Mouse (Mus musculus): ENCODE measurements at regions not wholly inside any gene's neighbourhood (a gene's known extent, or its start where the extent isn't known, plus 50 kb on each side); places are given as distances from the start of the nearest gene placed in this dataset.

DNA sequence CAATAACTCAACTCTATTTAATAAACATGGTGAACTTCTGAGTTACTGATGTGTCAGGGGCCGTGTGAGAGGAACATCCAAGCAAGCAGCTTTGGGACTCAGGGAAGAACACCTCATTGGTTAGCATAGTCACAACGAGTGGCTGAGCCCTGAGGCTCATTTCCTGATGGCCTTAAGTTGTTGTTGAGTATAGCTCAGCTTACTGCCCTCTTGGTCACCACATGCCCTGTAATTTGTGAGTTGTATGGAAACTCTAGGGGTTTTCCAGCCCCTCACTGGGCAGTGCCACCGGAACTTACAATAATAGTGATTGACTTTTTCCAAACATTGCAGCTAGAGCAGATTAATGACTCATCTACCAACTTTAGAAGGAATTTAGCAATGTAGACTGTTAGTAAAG is 173.4 kb downstream of the 1700129C05Rik start:
- 60% methylated on average over 3 of the region's 3 CpGs for WGBS

DNA sequence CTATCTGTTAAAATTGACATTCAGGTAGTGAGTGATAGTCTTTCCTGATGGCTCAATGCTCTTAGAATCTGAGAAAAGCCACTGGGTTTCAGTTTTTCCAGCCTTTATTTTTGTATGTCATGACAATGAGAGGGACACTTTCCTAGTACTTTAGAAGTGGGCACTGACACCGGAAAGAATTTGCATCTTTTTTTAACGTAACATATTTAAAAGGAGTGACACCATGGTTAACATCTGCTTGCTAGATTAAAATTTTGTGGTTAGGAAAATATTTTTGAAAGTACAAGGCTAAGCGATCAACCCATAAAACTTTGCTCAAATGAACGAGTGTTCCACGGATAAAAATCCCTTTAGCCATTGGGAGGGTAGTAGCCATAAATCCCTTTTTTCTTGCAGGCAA is 174.7 kb downstream of the 1700129C05Rik start:
- Histone ChIP-seq H3K27me3 (ENCODE audit: control insufficient read depth, insufficient read depth, low read length) (no peaks in the 10 kb centered on the region), H3K4me3 (ENCODE audit: extremely low read depth, insufficient read depth, insufficient read length) (no peak overlapping the region), H3K36me3 (ENCODE audit: control insufficient read depth, insufficient read depth, low read length) (no peaks in the 10 kb centered on the region), H3K27ac (ENCODE audit: insufficient read depth, low read length) (no peak overlapping the region), H3K4me1 (ENCODE audit: control insufficient read depth, insufficient read depth, insufficient read length) (no peaks in the 10 kb centered on the region)
- WGBS: 88% methylated on average over 5 of the region's 5 CpGs
- DNase-seq (ENCODE audit: low read depth in 1 of 2, low spot score in 2 of 2): no peak
- TF ChIP-seq POLR2A (IDR thresholded peaks at IDR 0.05; ENCODE audit: low read depth, low read length) (no peak), CTCF (IDR thresholded peaks at IDR 0.05; ENCODE audit: extremely low read depth, insufficient read depth, insufficient read length, insufficient replicate concordance) (no peak)

More for the DNA sequence above, 173.4 kb downstream of the 1700129C05Rik start:
- no peak overlapping the region for H3K27ac ChIP-seq (ENCODE audit: insufficient read depth, low read length)
- no peaks in the 10 kb centered on the region for H3K27me3 ChIP-seq (ENCODE audit: control insufficient read depth, insufficient read depth, low read length)
- no peak overlapping the region for H3K4me3 ChIP-seq (ENCODE audit: extremely low read depth, insufficient read depth, insufficient read length)
- TF ChIP-seq POLR2A (IDR thresholded peaks at IDR 0.05; ENCODE audit: low read depth, low read length): no peak
- no peak for TF ChIP-seq CTCF (IDR thresholded peaks at IDR 0.05; ENCODE audit: extremely low read depth, insufficient read depth, insufficient read length, insufficient replicate concordance)
- H3K36me3 ChIP-seq (ENCODE audit: control insufficient read depth, insufficient read depth, low read length): no peaks in the 10 kb centered on the region
- no peaks in the 10 kb centered on the region for H3K4me1 ChIP-seq (ENCODE audit: control insufficient read depth, insufficient read depth, insufficient read length)
- no peak for DNase-seq (ENCODE audit: low read depth in 1 of 2, low spot score in 2 of 2)

DNA sequence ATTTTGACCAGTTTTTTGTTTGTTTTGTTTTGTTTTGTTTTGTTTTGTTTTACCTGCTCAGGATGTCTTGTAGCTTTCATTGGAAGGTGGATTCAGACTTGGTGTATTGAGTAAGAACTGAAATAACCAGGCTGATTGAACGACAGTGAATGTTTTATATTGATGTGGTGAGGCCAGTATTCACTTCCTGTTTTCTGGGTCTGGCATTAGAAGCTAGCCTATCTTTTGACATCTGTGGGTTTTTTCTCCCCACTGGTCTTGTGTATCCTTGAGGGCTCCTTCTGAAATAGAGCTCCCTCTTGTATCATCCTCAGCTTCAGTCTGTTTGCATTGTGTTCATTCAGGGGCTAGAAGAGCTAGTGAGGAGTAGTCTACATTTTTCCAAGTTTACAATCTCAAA is 175.5 kb downstream of the 1700129C05Rik start:
- H3K36me3 ChIP-seq (ENCODE audit: control insufficient read depth, insufficient read depth, low read length): no peaks in the 10 kb centered on the region
- H3K27me3 ChIP-seq (ENCODE audit: control insufficient read depth, insufficient read depth, low read length): no peaks in the 10 kb centered on the region
- no peak for TF ChIP-seq POLR2A (IDR thresholded peaks at IDR 0.05; ENCODE audit: low read depth, low read length)
- TF ChIP-seq CTCF (IDR thresholded peaks at IDR 0.05; ENCODE audit: extremely low read depth, insufficient read depth, insufficient read length, insufficient replicate concordance): no peak
- no peak for DNase-seq (ENCODE audit: low read depth in 1 of 2, low spot score in 2 of 2)
- H3K4me1 ChIP-seq (ENCODE audit: control insufficient read depth, insufficient read depth, insufficient read length): no peaks in the 10 kb centered on the region
- whole genome bisulfite sequencing: 2% methylated on average over 1 of the region's 1 CpGs
- H3K27ac ChIP-seq (ENCODE audit: insufficient read depth, low read length): no peak overlapping the region
- H3K4me3 ChIP-seq (ENCODE audit: extremely low read depth, insufficient read depth, insufficient read length): no peak overlapping the region

DNA sequence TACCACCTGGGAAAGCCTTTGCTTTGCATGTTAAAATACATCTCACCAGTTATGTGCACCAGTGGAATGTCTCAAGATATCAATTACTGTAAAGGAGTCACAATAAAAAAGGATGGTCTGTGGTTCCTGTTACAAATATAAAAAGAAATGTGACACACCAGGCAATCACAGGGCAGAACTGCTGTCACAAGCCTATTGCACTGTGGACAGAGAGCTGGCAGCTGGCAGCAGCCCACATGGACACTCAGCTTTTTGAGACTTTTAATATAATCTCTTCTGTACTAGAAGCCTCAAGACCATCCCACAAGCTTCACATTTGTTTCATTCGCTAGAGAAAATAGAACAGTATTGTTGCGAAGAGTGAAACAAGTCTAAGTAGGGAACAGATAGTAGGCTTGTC is 197.7 kb downstream of the 1700129C05Rik start:
- H3K36me3 ChIP-seq (ENCODE audit: control insufficient read depth, insufficient read depth, low read length): no peaks in the 10 kb centered on the region
- H3K27me3 ChIP-seq (ENCODE audit: control insufficient read depth, insufficient read depth, low read length): no peaks in the 10 kb centered on the region
- TF ChIP-seq CTCF (IDR thresholded peaks at IDR 0.05; ENCODE audit: extremely low read depth, insufficient read depth, insufficient read length, insufficient replicate concordance) (no peak), POLR2A (IDR thresholded peaks at IDR 0.05; ENCODE audit: low read depth, low read length) (no peak)
- WGBS: 91% methylated on average over 2 of the region's 2 CpGs
- no peak overlapping the region for H3K27ac ChIP-seq (ENCODE audit: insufficient read depth, low read length)
- no peak overlapping the region for H3K4me3 ChIP-seq (ENCODE audit: extremely low read depth, insufficient read depth, insufficient read length)
- no peak for DNase-seq (ENCODE audit: low read depth in 1 of 2, low spot score in 2 of 2)
- no peaks in the 10 kb centered on the region for H3K4me1 ChIP-seq (ENCODE audit: control insufficient read depth, insufficient read depth, insufficient read length)

DNA sequence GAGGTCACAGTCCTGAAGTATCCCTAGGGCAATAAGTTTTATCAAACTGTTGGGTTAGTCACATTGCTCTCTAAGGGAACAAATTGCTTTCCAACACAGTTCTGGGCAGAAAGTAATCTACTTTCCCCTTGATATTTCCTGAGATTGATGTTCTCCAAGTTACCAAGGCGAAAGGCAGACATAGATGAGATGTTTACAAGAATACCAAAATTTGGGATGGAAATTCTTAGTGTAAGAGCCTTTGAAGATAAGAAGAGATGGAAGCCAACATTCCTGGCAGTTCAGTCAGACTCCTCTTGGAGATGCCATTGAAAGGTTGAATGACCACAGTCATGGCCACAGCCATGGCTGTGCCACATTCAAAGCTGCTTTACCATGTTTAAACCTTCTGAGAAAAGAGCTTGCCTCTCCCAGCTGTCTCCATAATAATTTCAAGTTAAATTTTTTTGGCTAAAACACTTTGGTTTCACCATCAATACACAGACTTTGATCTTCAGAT is 199.4 kb downstream of the 1700129C05Rik start:
- no peak for DNase-seq (ENCODE audit: low read depth in 1 of 2, low spot score in 2 of 2)
- H3K4me3 ChIP-seq (ENCODE audit: extremely low read depth, insufficient read depth, insufficient read length): no peak overlapping the region

DNA sequence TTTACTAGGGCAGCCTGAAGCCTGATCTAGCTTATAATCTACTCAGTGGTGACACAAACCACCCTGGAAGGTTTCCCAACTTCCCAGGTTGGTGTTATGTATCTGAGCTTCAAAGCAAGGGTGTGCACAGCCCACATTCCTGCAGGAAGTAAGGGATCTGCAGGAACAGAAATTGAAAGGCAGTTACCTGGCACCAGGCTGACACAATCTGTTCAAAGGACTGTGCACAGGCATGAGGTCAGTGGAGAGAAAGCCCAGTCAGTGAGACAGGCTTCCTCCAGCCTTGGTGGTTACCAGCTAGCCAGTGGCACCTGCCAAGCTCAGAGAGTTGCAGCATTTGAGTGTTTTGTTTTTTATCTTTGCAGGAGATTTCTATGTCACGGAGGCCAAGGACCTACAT is 203.6 kb downstream of the 1700129C05Rik start:
- no peak for DNase-seq (ENCODE audit: low read depth in 1 of 2, low spot score in 2 of 2)
- TF ChIP-seq CTCF (IDR thresholded peaks at IDR 0.05; ENCODE audit: extremely low read depth, insufficient read depth, insufficient read length, insufficient replicate concordance) (no peak), POLR2A (IDR thresholded peaks at IDR 0.05; ENCODE audit: low read depth, low read length) (no peak)
- 88% methylated on average over 1 of the region's 1 CpGs for WGBS
- Histone ChIP-seq H3K27me3 (ENCODE audit: control insufficient read depth, insufficient read depth, low read length) (no peaks in the 10 kb centered on the region), H3K27ac (ENCODE audit: insufficient read depth, low read length) (no peak overlapping the region), H3K4me3 (ENCODE audit: extremely low read depth, insufficient read depth, insufficient read length) (no peak overlapping the region), H3K4me1 (ENCODE audit: control insufficient read depth, insufficient read depth, insufficient read length) (no peaks in the 10 kb centered on the region), H3K36me3 (ENCODE audit: control insufficient read depth, insufficient read depth, low read length) (no peaks in the 10 kb centered on the region)

More for the DNA sequence above, 199.4 kb downstream of the 1700129C05Rik start:
- H3K4me1 ChIP-seq (ENCODE audit: control insufficient read depth, insufficient read depth, insufficient read length): no peaks in the 10 kb centered on the region
- WGBS: 87% methylated on average over 1 of the region's 1 CpGs
- H3K27me3 ChIP-seq (ENCODE audit: control insufficient read depth, insufficient read depth, low read length): no peaks in the 10 kb centered on the region
- H3K36me3 ChIP-seq (ENCODE audit: control insufficient read depth, insufficient read depth, low read length): no peaks in the 10 kb centered on the region
- TF ChIP-seq CTCF (IDR thresholded peaks at IDR 0.05; ENCODE audit: extremely low read depth, insufficient read depth, insufficient read length, insufficient replicate concordance): no peak
- TF ChIP-seq POLR2A (IDR thresholded peaks at IDR 0.05; ENCODE audit: low read depth, low read length): no peak
- no peak overlapping the region for H3K27ac ChIP-seq (ENCODE audit: insufficient read depth, low read length)

DNA sequence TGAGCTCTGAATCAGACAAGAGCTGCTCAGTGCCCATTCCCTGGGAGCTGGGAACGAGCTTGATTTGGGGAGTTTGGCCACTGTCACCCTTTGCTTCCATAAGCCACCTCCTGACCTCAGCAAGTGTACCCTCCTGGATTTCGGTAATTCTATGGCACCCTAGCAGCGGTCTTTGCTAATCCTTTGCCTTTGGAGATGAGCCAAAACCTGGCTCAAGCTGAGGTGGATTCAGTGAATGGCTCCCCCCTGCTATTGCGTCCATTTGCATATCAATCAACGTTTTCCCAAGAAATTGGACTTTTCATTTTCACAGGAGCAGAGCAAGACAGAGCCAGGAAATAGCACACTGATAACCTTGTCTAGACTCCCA is 204.1 kb downstream of the 1700129C05Rik start:
- Histone ChIP-seq H3K4me1 (ENCODE audit: control insufficient read depth, insufficient read depth, insufficient read length) (no peaks in the 10 kb centered on the region), H3K27me3 (ENCODE audit: control insufficient read depth, insufficient read depth, low read length) (no peaks in the 10 kb centered on the region), H3K4me3 (ENCODE audit: extremely low read depth, insufficient read depth, insufficient read length) (no peak overlapping the region), H3K36me3 (ENCODE audit: control insufficient read depth, insufficient read depth, low read length) (no peaks in the 10 kb centered on the region), H3K27ac (ENCODE audit: insufficient read depth, low read length) (no peak overlapping the region)
- DNase-seq (ENCODE audit: low read depth in 1 of 2, low spot score in 2 of 2): no peak
- WGBS: 76% methylated on average over 5 of the region's 5 CpGs
- no peak for TF ChIP-seq POLR2A (IDR thresholded peaks at IDR 0.05; ENCODE audit: low read depth, low read length)
- no peak for TF ChIP-seq CTCF (IDR thresholded peaks at IDR 0.05; ENCODE audit: extremely low read depth, insufficient read depth, insufficient read length, insufficient replicate concordance)

Data from spleen, adult 2 months (tissue).